Mouse (Mus musculus) stomach, postnatal 0 days (tissue): ENCODE data around the gene Rxfp4. TPM values are rescaled to one million over a fixed set of nuclear protein-coding genes. Genes with fewer than 3 reads are reported as not detected.
"Not testable (repeated sequence)": the region's sequence is repeated elsewhere in the genome, so short reads cannot be mapped to it uniquely, and the experiment has no call there.

Source experiments
- ATAC-seq: fragments of 200-750 bp; cut with Nextera tagmentation; 2 replicates; pipeline ENCODE4 v1.8.0; 2017; ENCODE audit not compliant: low FRiP score, low TSS enrichment
- DNase-seq: peaks from one replicate; pipeline ENCODE4 v3.0.0-alpha.2; 2016; ENCODE audit warnings: low spot score
- H3K27ac ChIP-seq: fragments of 300-500 bp; sonication (generic); replicated peaks from 2 replicates; pipeline ENCODE4 v1.5.1; 2014; ENCODE audit warnings: mild to moderate bottlenecking, control low read depth
- H3K27me3 ChIP-seq: fragments of 300-500 bp; sonication (generic); 2 replicates; pipeline ENCODE4 v1.6.1; 2014; ENCODE audit warnings: low read length; ENCODE audit not compliant: control insufficient read depth, insufficient read depth
- H3K36me3 ChIP-seq: fragments of 300-500 bp; sonication (generic); 2 replicates; pipeline ENCODE4 v1.6.1; 2014; ENCODE audit warnings: low read length, mixed read lengths; ENCODE audit not compliant: control insufficient read depth, insufficient read depth
- H3K4me1 ChIP-seq: fragments of 300-500 bp; sonication (generic); replicated peaks from 2 replicates; pipeline ENCODE4 v1.6.1; 2014; ENCODE audit warnings: antibody characterized with exemption; ENCODE audit not compliant: control insufficient read depth, insufficient read depth
- H3K4me2 ChIP-seq: fragments of 300-500 bp; sonication (generic); replicated peaks from 2 replicates; pipeline ENCODE4 v1.6.1; 2014; ENCODE audit warnings: low read depth, mild to moderate bottlenecking, control low read depth, moderate library complexity
- H3K4me3 ChIP-seq: fragments of 300-500 bp; sonication (generic); 2 replicates; pipeline ENCODE4 v1.5.1; 2014; ENCODE audit warnings: low read depth, low read length, control low read depth
- H3K9ac ChIP-seq: fragments of 300-500 bp; sonication (generic); 2 replicates; pipeline ENCODE4 v1.6.1; 2014; ENCODE audit warnings: mild to moderate bottlenecking, low read length, control low read depth, mixed read lengths
- H3K9me3 ChIP-seq: fragments of 300-500 bp; sonication (generic); 2 replicates; pipeline ENCODE4 v1.6.1; 2016; ENCODE audit warnings: low read length; ENCODE audit not compliant: control insufficient read depth
- CTCF ChIP-seq: IDR thresholded peaks from 2 replicates; pipeline ENCODE4 v1.5.1; 2016; ENCODE audit warnings: antibody characterized with exemption, low read depth, mild to moderate bottlenecking, moderate library complexity
- EP300 ChIP-seq: optimal IDR thresholded peaks from 2 replicates; pipeline ENCODE3; 2016; ENCODE audit warnings: antibody characterized with exemption
- WGBS: fragments of 180-500 bp; shearing (Covaris S2); extraction: QIAGEN DNeasy Blood & Tissue Kit; methylation state at CpG from one replicate; pipeline ENCODE4 v1.1.7; 2014; 5-methylcytosine and 5-hydroxymethylcytosine counted together
- polyA plus RNA-seq: library from polyadenylated mRNA; unstranded; fragments of >200 nt; fragmentation: Nextera tagmentation; extraction: Ambion mirVana; gene quantifications from 2 replicates; pipeline ENCODE4 v1.2.1, GENCODE M21; 2015

Gene Rxfp4
- polyA plus RNA-seq, 1 experiment from 2014 or later: 0.07 TPM

DNA sequence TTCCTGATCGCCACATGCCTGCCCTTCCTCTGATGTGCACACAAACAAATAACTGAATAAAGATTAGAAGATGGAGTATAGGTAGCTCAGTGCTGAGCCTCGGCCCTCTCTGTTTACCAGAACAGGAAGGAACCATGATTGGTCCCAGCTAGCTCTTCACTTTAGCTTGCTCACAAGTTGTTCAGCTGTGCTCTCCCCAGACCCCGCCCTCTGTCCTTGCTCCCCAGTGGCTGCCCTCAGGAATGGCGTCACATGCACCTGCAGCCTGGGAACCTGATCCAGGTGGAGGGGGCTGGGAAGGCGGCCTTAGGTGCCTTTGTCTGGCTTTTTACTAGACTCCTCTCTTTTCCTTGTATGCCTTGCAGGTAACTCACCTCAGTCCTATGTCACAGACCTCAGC, 37.8 kb downstream of the Rxfp4 start:
- 63% methylated on average over 5 of the region's 5 CpGs for WGBS
- DNase-seq: peak; percentile 78
- H3K4me3 ChIP-seq: no peak overlapping the region
- no peaks in the 10 kb centered on the region for H3K9me3 ChIP-seq
- H3K4me2 ChIP-seq: no peak overlapping the region
- ATAC-seq: peak; percentile 76
- H3K36me3 ChIP-seq: no peaks in the 10 kb centered on the region
- H3K27me3 ChIP-seq: no peaks in the 10 kb centered on the region
- H3K4me1 ChIP-seq: no peaks in the 10 kb centered on the region
- peak overlapping the region; percentile 84 for H3K27ac ChIP-seq
- no peak overlapping the region for H3K9ac ChIP-seq
- no peak for TF ChIP-seq EP300
- no peak for TF ChIP-seq CTCF

- Histone ChIP-seq H3K27ac (no peak overlapping the region), H3K36me3 (no peaks in the 10 kb centered on the region), H3K4me1 (no peaks in the 10 kb centered on the region), H3K9me3 (no peaks in the 10 kb centered on the region), H3K4me3 (no peak overlapping the region), H3K9ac (no peak overlapping the region), H3K4me2 (no peak overlapping the region), H3K27me3 (no peaks in the 10 kb centered on the region)
- TF ChIP-seq EP300 (no peak), CTCF (no peak)
- WGBS: 74% methylated on average over 8 of the region's 8 CpGs
- DNase-seq: no peak
- ATAC-seq: no peak
Measured at GRCm38 (mm10) chr3:88614418-88614817, 38.5 kb downstream of the Rxfp4 start.

GRCm38 (mm10) chr3:88609066-88609465, 43.9 kb downstream of the Rxfp4 start:
- Histone ChIP-seq H3K4me1 (peaks cover 3% of the 10 kb centered on the region; the same call in 1 of the 2 replicates), H3K9ac (no peak overlapping the region), H3K36me3 (no peaks in the 10 kb centered on the region), H3K27ac (no peak overlapping the region), H3K9me3 (no peaks in the 10 kb centered on the region), H3K27me3 (no peaks in the 10 kb centered on the region), H3K4me2 (no peak overlapping the region), H3K4me3 (no peak overlapping the region)
- TF ChIP-seq CTCF (no peak), EP300 (no peak)
- 72% methylated on average over 4 of the region's 4 CpGs for WGBS
- ATAC-seq (no peak), DNase-seq (no peak)

- no peak overlapping the region for H3K27ac ChIP-seq
- H3K4me3 ChIP-seq: peak overlapping the region; percentile 25
- peak overlapping the region; percentile 31; the same call in 1 of the 2 replicates for H3K9ac ChIP-seq
Measured at GRCm38 (mm10) chr3:88607758-88608138, 45.2 kb downstream of the Rxfp4 start.

DNA sequence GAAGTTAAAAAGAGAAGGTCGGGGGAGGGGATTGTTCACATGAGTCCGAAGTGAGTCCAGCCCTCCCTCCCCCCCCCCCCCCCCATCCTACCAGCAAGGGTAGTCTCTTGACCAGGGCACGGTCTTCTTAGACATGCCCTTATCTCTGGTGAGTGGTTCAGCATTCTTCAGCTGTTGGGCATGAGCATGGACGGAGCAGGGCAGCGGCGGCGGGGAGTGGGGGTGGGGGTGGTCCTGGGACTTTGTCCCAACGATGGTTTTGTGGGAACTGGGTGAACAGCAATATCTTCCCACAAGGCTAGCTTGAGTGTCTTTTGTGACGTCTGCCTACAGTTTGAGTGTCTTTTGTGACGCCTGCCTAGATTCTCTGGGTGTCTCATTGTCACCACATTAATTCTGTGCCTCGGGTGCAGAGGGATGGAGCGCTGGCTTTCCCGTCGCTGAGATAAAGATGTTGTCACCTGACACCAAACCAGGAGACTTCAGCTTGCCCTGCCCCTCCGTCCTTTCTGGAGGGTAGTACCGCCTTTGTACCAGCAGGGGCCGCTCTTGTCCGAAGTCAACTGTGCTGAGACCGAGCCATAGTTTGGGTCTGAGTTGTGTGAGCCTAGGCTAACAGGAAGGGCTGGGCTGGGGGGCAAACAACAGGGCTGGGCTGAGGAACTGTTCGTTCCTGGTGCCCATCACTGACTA, 45.7 kb downstream of the Rxfp4 start:
- ATAC-seq (peak; percentile 85), DNase-seq (peak; percentile 88)
- Histone ChIP-seq H3K36me3 (no peaks in the 10 kb centered on the region), H3K4me2 (peak overlapping the region; percentile 46), H3K27ac (no peak overlapping the region), H3K4me3 (peak overlapping the region; percentile 25), H3K9me3 (no peaks in the 10 kb centered on the region), H3K9ac (peak overlapping the region; percentile 31; the same call in 1 of the 2 replicates), H3K4me1 (peaks cover 3% of the 10 kb centered on the region; the same call in 1 of the 2 replicates), H3K27me3 (no peaks in the 10 kb centered on the region)
- under 1% methylated on average over 18 of the region's 20 CpGs for WGBS
- TF ChIP-seq EP300 (no peak), CTCF (peak; percentile 99)

More at GRCm38 (mm10) chr3:88607758-88608138, 45.2 kb downstream of the Rxfp4 start:
- WGBS: 32% methylated on average over 10 of the region's 10 CpGs
- TF ChIP-seq CTCF: no peak
- DNase-seq (no peak), ATAC-seq (peak; percentile 30; the same call in 1 of the 2 replicates)
- peak overlapping the region; percentile 46 for H3K4me2 ChIP-seq
- H3K9me3 ChIP-seq: no peaks in the 10 kb centered on the region
- H3K36me3 ChIP-seq: no peaks in the 10 kb centered on the region
- H3K4me1 ChIP-seq: peaks cover 3% of the 10 kb centered on the region; the same call in 1 of the 2 replicates
- no peaks in the 10 kb centered on the region for H3K27me3 ChIP-seq

GRCm38 (mm10) chr3:88605666-88606065, 47.3 kb downstream of the Rxfp4 start, which contains the start of gene Arhgef2:
Arhgef2 (plus strand) TSS chr3:88605966.
- H3K4me1 ChIP-seq, ATAC-seq: not testable (repeated sequence)
- WGBS: 90% methylated on average over 2 of the region's 2 CpGs

More at GRCm38 (mm10) chr3:88605666-88606065, 47.3 kb downstream of the Rxfp4 start, which contains the start of gene Arhgef2:
- not testable (repeated sequence) for H3K27me3 ChIP-seq, H3K36me3 ChIP-seq, H3K9ac ChIP-seq, H3K4me3 ChIP-seq, H3K4me2 ChIP-seq, H3K27ac ChIP-seq, H3K9me3 ChIP-seq, DNase-seq
